ENCODE assay signal across 8 mouse cellular contexts in genomic region chr5:145280371-145281143, GRCm38 (mm10). TPM values are rescaled to one million over a fixed set of nuclear protein-coding genes. Genes with fewer than 3 reads are reported as not detected.
DNase-seq lines count a peak whose midpoint lies in the region; ATAC-seq and TF ChIP-seq lines count a peak whose summit lies in the region.

Gene Zscan25 (plus strand): TSS chr5:145280500.

- peaks cover 33% of the 10 kb centered on the region for H3K36me3 ChIP-seq in forebrain, embryonic 10.5 days (replicated peaks)
- peaks cover 24% of the 10 kb centered on the region for H3K36me3 ChIP-seq in heart, embryonic 15.5 days
- H3K36me3 ChIP-seq in liver, embryonic 14.5 days (replicated peaks; ENCODE audit: control insufficient read depth, insufficient read depth, low read depth) = peaks cover 7% of the 10 kb centered on the region
- H3K36me3 ChIP-seq in neural tube, embryonic 11.5 days (ENCODE audit: control insufficient read depth, insufficient read depth, low read length) = peaks cover 5% of the 10 kb centered on the region
- H3K36me3 ChIP-seq in stomach, postnatal 0 days (ENCODE audit: control insufficient read depth, insufficient read depth, low read length) = peaks cover 9% of the 10 kb centered on the region; the same call in 1 of the 2 replicates

- TF ChIP-seq CTCF in liver, embryonic 14.5 days (IDR thresholded peaks at IDR 0.05; ENCODE audit: low read depth) = no peak
- peak; percentile 20; the same call in 1 of the 2 replicates for TF ChIP-seq CTCF in stomach, postnatal 0 days (IDR thresholded peaks at IDR 0.05; ENCODE audit: low read depth)

- peak; percentile 38; the same call in 1 of the 2 replicates for TF ChIP-seq EP300 in liver, embryonic 14.5 days (IDR thresholded peaks at IDR 0.05; ENCODE audit: low read depth)
- TF ChIP-seq EP300 in stomach, postnatal 0 days (optimal IDR thresholded peaks at IDR 0.05) = peak; percentile 38

- H3K27me3 ChIP-seq in forebrain, embryonic 10.5 days (ENCODE audit: poor library complexity, severe bottlenecking) = no peaks in the 10 kb centered on the region
- H3K27me3 ChIP-seq in heart, embryonic 15.5 days = no peaks in the 10 kb centered on the region
- no peaks in the 10 kb centered on the region for H3K27me3 ChIP-seq in liver, embryonic 14.5 days (ENCODE audit: control insufficient read depth, insufficient read depth, low read length)
- H3K27me3 ChIP-seq in neural tube, embryonic 11.5 days (ENCODE audit: control insufficient read depth, insufficient read depth, low read length) = no peaks in the 10 kb centered on the region
- H3K27me3 ChIP-seq in stomach, postnatal 0 days (ENCODE audit: control insufficient read depth, insufficient read depth, low read length) = no peaks in the 10 kb centered on the region

- H3K4me1 ChIP-seq in forebrain, embryonic 10.5 days = peaks cover 10% of the 10 kb centered on the region
- peaks cover 12% of the 10 kb centered on the region for H3K4me1 ChIP-seq in heart, embryonic 15.5 days (replicated peaks)
- H3K4me1 ChIP-seq in liver, embryonic 14.5 days (replicated peaks; ENCODE audit: control insufficient read depth in 2 of 2, insufficient read depth in 2 of 2, low read length in 1 of 2) = peaks cover 0 to 4% of the 10 kb centered on the region in 2 experiments; a peak in 1 of 4 replicates
- H3K4me1 ChIP-seq in neural tube, embryonic 11.5 days (ENCODE audit: control insufficient read depth, insufficient read depth, low read length) = peaks cover 7% of the 10 kb centered on the region; the same call in 1 of the 2 replicates
- 0 out of 2 replicates have a peak, but pooled peaks cover 2% of the 10 kb centered on the region for H3K4me1 ChIP-seq in stomach, postnatal 0 days (replicated peaks; ENCODE audit: control insufficient read depth, insufficient read depth)

- 1% methylated on average over 50 of the region's 50 CpGs for WGBS in forebrain, embryonic 10.5 days
- under 1% methylated on average over 50 of the region's 50 CpGs for WGBS in heart, embryonic 15.5 days
- WGBS in liver, embryonic 14.5 days (ENCODE audit: insufficient replicate concordance) = under 1% methylated on average over 50 of the region's 50 CpGs
- under 1% methylated on average over 50 of the region's 50 CpGs for WGBS in neural tube, embryonic 11.5 days
- WGBS in stomach, postnatal 0 days = under 1% methylated on average over 50 of the region's 50 CpGs

- no peaks in the 10 kb centered on the region for H3K9me3 ChIP-seq in forebrain, embryonic 10.5 days
- H3K9me3 ChIP-seq in heart, embryonic 15.5 days (replicated peaks) = no peaks in the 10 kb centered on the region
- no peaks in the 10 kb centered on the region for H3K9me3 ChIP-seq in liver, embryonic 14.5 days (ENCODE audit: control insufficient read depth, low read length)
- H3K9me3 ChIP-seq in neural tube, embryonic 11.5 days (ENCODE audit: control insufficient read depth, low read length) = no peaks in the 10 kb centered on the region
- H3K9me3 ChIP-seq in stomach, postnatal 0 days (ENCODE audit: control insufficient read depth, low read length) = no peaks in the 10 kb centered on the region

- H3K9ac ChIP-seq in heart, embryonic 15.5 days = peak within 1 kb of the TSS; percentile 89
- peak within 1 kb of the TSS; percentile 94 for H3K9ac ChIP-seq in liver, embryonic 14.5 days (replicated peaks)
- H3K9ac ChIP-seq in neural tube, embryonic 11.5 days (ENCODE audit: low read length) = peak within 1 kb of the TSS; percentile 83
- peak within 1 kb of the TSS; percentile 89 for H3K9ac ChIP-seq in stomach, postnatal 0 days (ENCODE audit: low read length)

- peak; percentile 98 for ATAC-seq in heart, embryonic 15.5 days (replicated peaks; ENCODE audit: insufficient number of reproducible peaks, insufficient read depth, low FRiP score, low read depth)
- ATAC-seq in liver, embryonic 14.5 days (ENCODE audit: insufficient read depth) = peak; percentile 100
- ATAC-seq in neural tube, embryonic 11.5 days (ENCODE audit: insufficient read depth, low FRiP score, low TSS enrichment) = peak; percentile 100
- peak; percentile 100 for ATAC-seq in stomach, postnatal 0 days (ENCODE audit: low FRiP score, low TSS enrichment)

- H3K27ac ChIP-seq in forebrain, embryonic 10.5 days = peak within 1 kb of the TSS; percentile 91
- H3K27ac ChIP-seq in heart, embryonic 15.5 days = peak within 1 kb of the TSS; percentile 93
- peak within 1 kb of the TSS; percentile 86 for H3K27ac ChIP-seq in liver, embryonic 14.5 days
- H3K27ac ChIP-seq in neural tube, embryonic 11.5 days (ENCODE audit: low read depth, low read length) = peak within 1 kb of the TSS; percentile 78
- H3K27ac ChIP-seq in stomach, postnatal 0 days (replicated peaks) = peak within 1 kb of the TSS; percentile 94

- peak within 1 kb of the TSS; percentile 83 for H3K4me2 ChIP-seq in heart, embryonic 15.5 days
- peak within 1 kb of the TSS; percentile 88 for H3K4me2 ChIP-seq in liver, embryonic 14.5 days (ENCODE audit: low read depth)
- peak within 1 kb of the TSS; percentile 80 for H3K4me2 ChIP-seq in neural tube, embryonic 11.5 days (ENCODE audit: low read depth)
- peak within 1 kb of the TSS; percentile 72 for H3K4me2 ChIP-seq in stomach, postnatal 0 days (replicated peaks; ENCODE audit: low read depth)

- H3K4me3 ChIP-seq in forebrain, embryonic 10.5 days = peak within 1 kb of the TSS; percentile 75
- H3K4me3 ChIP-seq in heart, embryonic 15.5 days = peak within 1 kb of the TSS; percentile 96
- H3K4me3 ChIP-seq in liver, embryonic 14.5 days (ENCODE audit: insufficient read depth in 1 of 2, low read depth in 2 of 2, low read length in 2 of 2) = peak within 1 kb of the TSS; percentile 96 to 97
- peak within 1 kb of the TSS; percentile 76 for H3K4me3 ChIP-seq in neural tube, embryonic 11.5 days (ENCODE audit: low read depth, low read length)
- H3K4me3 ChIP-seq in stomach, postnatal 0 days (ENCODE audit: low read depth, low read length) = peak within 1 kb of the TSS; percentile 84

- peak; percentile 75 to 76 for DNase-seq in CD8-positive naive resting alpha-beta T cell, adult 2 months (ENCODE audit: low read depth in 2 of 2, low spot score in 2 of 2)
- peak; percentile 83 for DNase-seq in c-Kit-positive CD71-negative TER-119-negative erythroid progenitor cells, embryonic 14.5 days (ENCODE audit: low read depth)
- DNase-seq in forebrain, embryonic 10.5 days (ENCODE audit: extremely low spot score, low spot score) = peak; percentile 91
- peak; percentile 94 to 98 for DNase-seq in kidney, postnatal 25 days
- DNase-seq in liver, embryonic 14.5 days (ENCODE audit: low read depth in 3 of 3, low spot score in 3 of 3) = peak; percentile 85 to 90 (median 89)
- DNase-seq in neural tube, embryonic 11.5 days (ENCODE audit: low spot score) = peak; percentile 92
- DNase-seq in stomach, postnatal 0 days (ENCODE audit: low spot score) = peak; percentile 95

RNA-seq across cellular contexts. Expression of gene Zscan25, which starts in this region (rescaled TPM):
- 0.42 and 0.46 TPM in 2 replicates for polyA plus RNA-seq in forebrain, embryonic 10.5 days (2016; fragmentation: Nextera tagmentation; extraction: Ambion mirVana)
- polyA plus RNA-seq in heart, embryonic 15.5 days (2015; fragmentation: Nextera tagmentation; extraction: Ambion mirVana) = 0.40 and 0.62 TPM in 2 replicates
- 3.2 and 4.4 TPM in 2 replicates for polyA plus RNA-seq in liver, embryonic 14.5 days (2012; rRNA removed)
- polyA plus RNA-seq in liver, embryonic 14.5 days (2014; fragmentation: Nextera tagmentation; extraction: Ambion mirVana) = 0.21 and 0.39 TPM in 2 replicates
- polyA plus RNA-seq in neural tube, embryonic 11.5 days (2014; fragmentation: Nextera tagmentation; extraction: Ambion mirVana) = 0.58 and 0.76 TPM in 2 replicates
- polyA plus RNA-seq in stomach, postnatal 0 days (2015; fragmentation: Nextera tagmentation; extraction: Ambion mirVana) = 0.30 and 0.45 TPM in 2 replicates

Comparison
In these comparisons a context has a peak if more than half of its experiments do, and no peak if none do; other contexts are left out.
1. Peak in every context shown above with its lines: DNase-seq, ATAC-seq, H3K4me3 ChIP-seq and H3K27ac ChIP-seq.
2. Peak in DNase-seq, H3K4me3 ChIP-seq and H3K27ac ChIP-seq in forebrain, embryonic 10.5 days; RNA of the gene not detected or under 1 TPM.
3. Peak in ATAC-seq, H3K4me3 ChIP-seq, H3K27ac ChIP-seq, H3K9ac ChIP-seq and H3K4me2 ChIP-seq in heart, embryonic 15.5 days; RNA of the gene not detected or under 1 TPM.
4. Peak in DNase-seq, ATAC-seq, H3K4me3 ChIP-seq, H3K27ac ChIP-seq, H3K9ac ChIP-seq and H3K4me2 ChIP-seq in neural tube, embryonic 11.5 days; RNA of the gene not detected or under 1 TPM.
5. Peak in DNase-seq, ATAC-seq, H3K4me3 ChIP-seq, H3K27ac ChIP-seq, H3K9ac ChIP-seq and H3K4me2 ChIP-seq in stomach, postnatal 0 days; RNA of the gene not detected or under 1 TPM.